Mouse (Mus musculus) liver, embryonic 14.5 days (tissue): Measurements from ENCODE around the gene Ptprr. TPM values are rescaled to one million over a fixed set of nuclear protein-coding genes. Genes with fewer than 3 reads are reported as not detected.

Experiments used
- ATAC-seq: fragments of 200-750 bp; cut with Nextera tagmentation; 2 replicates; pipeline ENCODE4 v1.8.0; 2017; ENCODE audit warnings: moderate number of reproducible peaks, mild to moderate bottlenecking, moderate library complexity; ENCODE audit not compliant: insufficient read depth
- DNase-seq, 3 experiments: peaks; one replicate each; pipeline ENCODE4 v3.0.0-alpha.2; 2012 to 2013; ENCODE audit warnings: low read depth in 3 of 3, low spot score in 3 of 3
- H3K27ac ChIP-seq: fragments of 300-500 bp; sonication (generic); 2 replicates; pipeline ENCODE4 v1.5.1; 2014; ENCODE audit warnings: moderate library complexity, mild to moderate bottlenecking, control low read depth, inconsistent platforms
- H3K27me3 ChIP-seq: fragments of 300-500 bp; sonication (generic); 2 replicates; pipeline ENCODE4 v1.6.1; 2014; ENCODE audit warnings: mild to moderate bottlenecking, low read length, moderate library complexity; ENCODE audit not compliant: control insufficient read depth, insufficient read depth
- H3K36me3 ChIP-seq: fragments of 300-500 bp; sonication (generic); replicated peaks from 2 replicates; pipeline ENCODE4 v1.6.1; 2014; ENCODE audit warnings: low read depth; ENCODE audit not compliant: control insufficient read depth, insufficient read depth
- H3K4me1 ChIP-seq, 2 experiments: fragments of 200-500 bp in 1 of 2; fragments of 300-500 bp in 1 of 2; sonication (generic) in 1 of 2; replicated peaks; 2 replicates each; pipeline ENCODE4 v1.6.1; 2012 to 2014; ENCODE audit warnings: antibody characterized with exemption in 1 of 2, inconsistent platforms in 1 of 2, low read length in 1 of 2; ENCODE audit not compliant: control insufficient read depth in 2 of 2, insufficient read depth in 2 of 2
- H3K4me2 ChIP-seq: fragments of 300-500 bp; sonication (generic); 2 replicates; pipeline ENCODE4 v1.6.1; 2014; ENCODE audit warnings: low read depth, mild to moderate bottlenecking, control low read depth, moderate library complexity
- H3K4me3 ChIP-seq, 2 experiments: fragments of 200-500 bp in 1 of 2; fragments of 300-500 bp in 1 of 2; sonication (generic) in 1 of 2; 2 replicates each; pipeline ENCODE4 v1.5.1; 2012 to 2014; ENCODE audit warnings: low read depth in 2 of 2, low read length in 2 of 2, mild to moderate bottlenecking in 2 of 2, control low read depth in 1 of 2, inconsistent platforms in 1 of 2, moderate library complexity in 1 of 2; ENCODE audit not compliant: insufficient read depth in 1 of 2
- H3K9ac ChIP-seq: fragments of 300-500 bp; sonication (generic); replicated peaks from 2 replicates; pipeline ENCODE4 v1.6.1; 2014; ENCODE audit warnings: mild to moderate bottlenecking, control low read depth, moderate library complexity
- H3K9me3 ChIP-seq: fragments of 300-500 bp; sonication (generic); 2 replicates; pipeline ENCODE4 v1.6.1; 2016; ENCODE audit warnings: low read length, mixed read lengths; ENCODE audit not compliant: control insufficient read depth
- CTCF ChIP-seq: IDR thresholded peaks from 2 replicates; pipeline ENCODE4 v1.5.1; 2016; ENCODE audit warnings: antibody characterized with exemption, low read depth, control low read depth
- EP300 ChIP-seq: IDR thresholded peaks from 2 replicates; pipeline ENCODE4 v1.6.1; 2016; ENCODE audit warnings: antibody characterized with exemption, low read depth
- WGBS: fragments of 180-500 bp; shearing (Covaris S2); extraction: QIAGEN DNeasy Blood & Tissue Kit; methylation state at CpG from one replicate; pipeline ENCODE4 v1.1.7; 2014; ENCODE audit not compliant: insufficient replicate concordance; 5-methylcytosine and 5-hydroxymethylcytosine counted together
- polyA plus RNA-seq, 2 experiments: library from polyadenylated mRNA; depleted of rRNA in 1 of 2; stranded (reverse) in 1 of 2; unstranded in 1 of 2; fragments of >200 nt; fragmentation: Nextera tagmentation in 1 of 2; extraction: Ambion mirVana in 1 of 2; gene quantifications; 2 replicates each; pipeline versions ENCODE4 v1.2.1 to v1.2.3; 2012 to 2014

The Ptprr gene
- polyA plus RNA-seq, 2 experiments, result 0.03 to 0.19 TPM

GRCm38 (mm10) chr10:116140226-116140625, 122.2 kb downstream of the Ptprr start:
- Histone ChIP-seq H3K4me1 (no peaks in the 10 kb centered on the region), H3K36me3 (no peaks in the 10 kb centered on the region), H3K4me2 (no peak overlapping the region), H3K27me3 (no peaks in the 10 kb centered on the region), H3K9ac (no peak overlapping the region), H3K4me3 (no peak overlapping the region), H3K27ac (no peak overlapping the region), H3K9me3 (no peaks in the 10 kb centered on the region)
- 69% methylated on average over 8 of the region's 8 CpGs for WGBS
- ATAC-seq (no peak), DNase-seq (no peak)
- TF ChIP-seq EP300, result no peak

GRCm38 (mm10) chr10:116143684-116144083, 125.7 kb downstream of the Ptprr start:
- no peaks in the 10 kb centered on the region for H3K36me3 ChIP-seq
- WGBS, result 78% methylated on average over 10 of the region's 10 CpGs

GRCm38 (mm10) chr10:116146091-116146490, 128.1 kb downstream of the Ptprr start:
- H3K9ac ChIP-seq, result no peak overlapping the region
- no peak overlapping the region for H3K27ac ChIP-seq
- no peak for TF ChIP-seq CTCF
- TF ChIP-seq EP300, result no peak
- no peaks in the 10 kb centered on the region for H3K9me3 ChIP-seq
- H3K4me1 ChIP-seq, result no peaks in the 10 kb centered on the region
- no peak for DNase-seq
- 71% methylated on average over 9 of the region's 9 CpGs for WGBS
- no peak overlapping the region for H3K4me2 ChIP-seq
- H3K36me3 ChIP-seq, result no peaks in the 10 kb centered on the region
- no peak for ATAC-seq
- H3K4me3 ChIP-seq, result no peak overlapping the region
- no peaks in the 10 kb centered on the region for H3K27me3 ChIP-seq

More at GRCm38 (mm10) chr10:116143684-116144083, 125.7 kb downstream of the Ptprr start:
- H3K4me3 ChIP-seq, result no peak overlapping the region
- DNase-seq, result no peak
- TF ChIP-seq CTCF, result no peak
- no peak for TF ChIP-seq EP300
- H3K9ac ChIP-seq, result no peak overlapping the region
- no peaks in the 10 kb centered on the region for H3K27me3 ChIP-seq
- H3K9me3 ChIP-seq, result no peaks in the 10 kb centered on the region
- no peak overlapping the region for H3K27ac ChIP-seq
- H3K4me2 ChIP-seq, result no peak overlapping the region
- no peaks in the 10 kb centered on the region for H3K4me1 ChIP-seq
- ATAC-seq, result no peak

- WGBS, result 63% methylated on average over 5 of the region's 5 CpGs
- no peak for ATAC-seq
These were observed 136.7 kb downstream of the Ptprr start for GRCm38 (mm10) chr10:116154707-116155106.

GRCm38 (mm10) chr10:116156699-116157098, 138.7 kb downstream of the Ptprr start:
- Histone ChIP-seq H3K36me3 (no peaks in the 10 kb centered on the region), H3K4me3 (no peak overlapping the region), H3K9ac (no peak overlapping the region), H3K4me2 (no peak overlapping the region), H3K27ac (no peak overlapping the region), H3K27me3 (no peaks in the 10 kb centered on the region), H3K4me1 (no peaks in the 10 kb centered on the region), H3K9me3 (no peaks in the 10 kb centered on the region)
- ATAC-seq (no peak), DNase-seq (no peak)
- TF ChIP-seq EP300 (no peak), CTCF (no peak)
- 11% methylated on average over 1 of the region's 1 CpGs for WGBS

More at GRCm38 (mm10) chr10:116154707-116155106, 136.7 kb downstream of the Ptprr start:
- no peaks in the 10 kb centered on the region for H3K4me1 ChIP-seq
- no peaks in the 10 kb centered on the region for H3K9me3 ChIP-seq
- H3K27ac ChIP-seq, result no peak overlapping the region
- TF ChIP-seq CTCF (no peak), EP300 (no peak)
- no peak overlapping the region for H3K4me2 ChIP-seq
- DNase-seq, result no peak
- H3K4me3 ChIP-seq, result no peak overlapping the region
- no peaks in the 10 kb centered on the region for H3K36me3 ChIP-seq
- no peaks in the 10 kb centered on the region for H3K27me3 ChIP-seq
- H3K9ac ChIP-seq, result no peak overlapping the region
